Mouse (Mus musculus): ENCODE results near the gene Cideb. TPM values are rescaled to one million over a fixed set of nuclear protein-coding genes. Genes with fewer than 3 reads are reported as not detected.

Cideb gene
- total and polyA plus RNA-seq, 3 experiments: 0.61 to 2.3 TPM; not detected in 1

GRCm38 (mm10) chr14:55727889-55728685, 30.2 kb downstream of the Cideb start:
- Histone ChIP-seq H3K4me1 (ENCODE audit: control insufficient read depth in 1 of 2, insufficient read depth in 2 of 2) (peaks cover 15 to 38% of the 10 kb centered on the region in 2 experiments), H3K27ac (ENCODE audit: insufficient read depth, low read depth) (no peak overlapping the region), H3K4me3 (replicated peaks in 1 of 3; ENCODE audit: low read depth in 2 of 3, low read length in 2 of 3, poor library complexity in 1 of 3) (no peak overlapping the region), H3K27me3 (replicated peaks) (peaks cover 32% of the 10 kb centered on the region), H3K79me2 (replicated peaks; ENCODE audit: control insufficient read depth, extremely low read depth, insufficient read depth, poor library complexity, severe bottlenecking) (no peaks in the 10 kb centered on the region), H3K36me3 (replicated peaks in 1 of 2; ENCODE audit: control insufficient read depth in 1 of 2, insufficient read depth in 1 of 2, low read length in 1 of 2) (no peaks in the 10 kb centered on the region), H3K4me2 (ENCODE audit: insufficient read depth, low read depth, poor library complexity, severe bottlenecking) (no peak overlapping the region), H3K9ac (ENCODE audit: insufficient read depth, low read depth) (no peak overlapping the region), H3K9me3 (replicated peaks; ENCODE audit: low read length) (no peaks in the 10 kb centered on the region)
- DNase-seq (ENCODE audit: extremely low read depth): no peak
- TF ChIP-seq EP300 (IDR thresholded peaks at IDR 0.05; ENCODE audit: low read length) (no peak), NRF1 (IDR thresholded peaks at IDR 0.05; ENCODE audit: low read depth, low read length) (no peak), ZC3H11A (IDR thresholded peaks at IDR 0.05; ENCODE audit: low read depth, low read length) (no peak), MYC (IDR thresholded peaks at IDR 0.05; ENCODE audit: low read depth, low read length) (no peak), TCF12 (IDR thresholded peaks at IDR 0.05; ENCODE audit: low read depth, low read length) (no peak), CTCF (conservative IDR thresholded peaks at IDR 0.05 in 1 of 2, IDR thresholded peaks at IDR 0.05 in 1 of 2; ENCODE audit: low read depth in 2 of 2, low read length in 2 of 2) (no peak), HCFC1 (IDR thresholded peaks at IDR 0.05; ENCODE audit: low read depth, low read length) (no peak), POLR2AphosphoS2 (IDR thresholded peaks at IDR 0.05; ENCODE audit: low read depth, low read length) (no peak), PAX5 (IDR thresholded peaks at IDR 0.05; ENCODE audit: low read length) (no peak), MAZ (IDR thresholded peaks at IDR 0.05; ENCODE audit: low read depth, low read length) (no peak), IRF4 (IDR thresholded peaks at IDR 0.05; ENCODE audit: low read depth, low read length) (no peak), SMC3 (IDR thresholded peaks at IDR 0.05; ENCODE audit: low read depth, low read length) (no peak), TBP (conservative IDR thresholded peaks at IDR 0.05; ENCODE audit: low read depth, low read length) (no peak), MAFK (IDR thresholded peaks at IDR 0.05; ENCODE audit: insufficient replicate concordance, low read length) (no peak), ZKSCAN1 (IDR thresholded peaks at IDR 0.05; ENCODE audit: borderline replicate concordance, low read depth, low read length) (no peak), USF2 (conservative IDR thresholded peaks at IDR 0.05; ENCODE audit: low read depth, low read length) (no peak)
- dilution Hi-C loops (cut with MboI; ENCODE audit: extremely low pct_ligation_motif_present, extremely low pct_unique_long_range_greater_than_20kb, low sequenced_read_pairs) (no loop called here), in situ Hi-C loops (cut with MboI; ENCODE audit: low pct_ligation_motif_present, low pct_unique_long_range_greater_than_20kb, low sequenced_read_pairs) (no loop called here)

GRCm38 (mm10) chr14:55726261-55726660, 32.0 kb downstream of the Cideb start:
- H3K27ac ChIP-seq (ENCODE audit: insufficient read depth, low read depth): no peak overlapping the region
- in situ Hi-C loops (cut with MboI; ENCODE audit: low pct_ligation_motif_present, low pct_unique_long_range_greater_than_20kb, low sequenced_read_pairs) (no loop called here), dilution Hi-C loops (cut with MboI; ENCODE audit: extremely low pct_ligation_motif_present, extremely low pct_unique_long_range_greater_than_20kb, low sequenced_read_pairs) (no loop called here)
- H3K36me3 ChIP-seq (replicated peaks in 1 of 2; ENCODE audit: control insufficient read depth in 1 of 2, insufficient read depth in 1 of 2, low read length in 1 of 2): no peaks in the 10 kb centered on the region
- no peaks in the 10 kb centered on the region for H3K79me2 ChIP-seq (replicated peaks; ENCODE audit: control insufficient read depth, extremely low read depth, insufficient read depth, poor library complexity, severe bottlenecking)
- peaks cover 15 to 48% of the 10 kb centered on the region in 2 experiments for H3K4me1 ChIP-seq (ENCODE audit: control insufficient read depth in 1 of 2, insufficient read depth in 2 of 2)
- H3K9ac ChIP-seq (ENCODE audit: insufficient read depth, low read depth): no peak overlapping the region
- H3K27me3 ChIP-seq (replicated peaks): peaks cover 32% of the 10 kb centered on the region
- H3K4me2 ChIP-seq (ENCODE audit: insufficient read depth, low read depth, poor library complexity, severe bottlenecking): no peak overlapping the region
- DNase-seq (ENCODE audit: extremely low read depth): no peak
- TF ChIP-seq SIN3A (IDR thresholded peaks at IDR 0.05; ENCODE audit: low read length) (no peak), POLR2A (IDR thresholded peaks at IDR 0.05; ENCODE audit: low read depth, low read length) (no peak), CTCF (conservative IDR thresholded peaks at IDR 0.05 in 1 of 2, IDR thresholded peaks at IDR 0.05 in 1 of 2; ENCODE audit: low read depth in 2 of 2, low read length in 2 of 2) (no peak)
- no peak overlapping the region for H3K4me3 ChIP-seq (replicated peaks in 1 of 3; ENCODE audit: low read depth in 2 of 3, low read length in 2 of 3, poor library complexity in 1 of 3)
- H3K9me3 ChIP-seq (replicated peaks; ENCODE audit: low read length): no peaks in the 10 kb centered on the region
